Mouse (Mus musculus) urinary bladder, postnatal 4 days (tissue): ENCODE data around the gene Pcsk4.

ENCODE experiments used
- DNase-seq, 2 experiments: peaks; one replicate each; pipeline ENCODE4 v3.0.0; 2021 to 2022; ENCODE audit warnings: low spot score in 2 of 2

Pcsk4 gene

GRCm38 (mm10) chr10:80329273-80330081 lies at the start of gene Pcsk4, which contains the start of gene Reep6:
Pcsk4 (minus strand) TSS chr10:80329498.
Reep6 (plus strand) TSS chr10:80329953.
- peak; percentile 97 to 98 for DNase-seq

DNA sequence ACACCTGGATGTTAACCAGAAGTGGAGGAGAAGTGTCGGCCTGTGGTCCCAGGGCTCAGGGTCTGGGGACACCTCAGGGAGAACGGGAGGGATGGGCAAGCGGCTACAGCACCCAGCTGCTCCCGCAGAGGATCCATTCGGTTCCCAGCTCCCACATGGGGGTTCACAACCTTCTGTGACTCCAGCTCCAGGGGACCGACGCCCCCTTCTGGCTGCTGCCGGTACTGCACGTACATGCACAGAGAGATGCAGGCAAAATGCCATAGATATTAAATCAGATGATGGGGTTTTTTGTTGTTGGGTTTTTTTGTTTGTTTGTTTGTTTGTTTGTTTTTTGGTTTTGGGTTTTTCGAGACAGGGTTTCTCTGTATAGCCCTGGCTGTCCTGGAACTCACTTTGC lies 48.4 kb upstream of the Pcsk4 start:
- no peak for DNase-seq

DNA sequence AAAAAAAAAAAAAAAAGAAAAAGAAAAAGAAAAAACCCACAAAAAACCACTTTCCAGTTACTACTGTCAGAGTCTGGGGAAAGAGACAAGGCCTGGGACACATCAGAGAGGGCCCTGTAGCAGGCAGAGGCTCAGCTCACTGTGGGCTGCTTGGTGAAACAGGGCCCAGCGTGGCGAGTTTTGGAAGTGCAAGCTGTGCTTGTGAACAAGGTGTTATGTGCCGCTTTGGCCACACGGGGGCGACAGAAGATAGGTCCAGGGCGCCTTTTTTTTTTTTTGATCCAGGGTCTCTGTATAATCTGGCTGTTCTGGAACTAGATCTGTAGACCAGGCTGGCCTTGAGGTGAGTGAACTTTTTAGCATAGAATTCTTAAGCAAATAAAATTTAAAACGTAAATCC lies 46.9 kb upstream of the Pcsk4 start:
- DNase-seq = peak; percentile 84 to 96

DNA sequence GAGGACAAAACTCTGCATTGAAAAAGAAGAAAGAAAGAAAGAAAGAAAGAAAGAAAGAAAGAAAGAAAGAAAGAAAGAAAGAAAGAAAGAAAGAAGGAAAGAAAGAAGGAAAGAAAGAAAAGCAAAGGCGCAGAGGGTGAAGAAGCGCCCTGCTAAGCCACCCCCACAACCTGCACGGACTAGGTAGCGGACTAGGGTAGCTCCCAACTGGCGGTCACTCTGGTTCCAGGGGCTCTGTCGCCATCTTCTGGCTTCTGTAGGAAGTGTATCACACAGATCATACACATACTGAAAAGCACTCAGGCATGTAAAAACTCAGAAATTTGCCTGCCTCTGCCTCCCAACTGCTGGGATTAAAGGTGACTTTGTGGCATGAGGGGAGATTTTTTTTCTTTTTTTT lies 44.8 kb upstream of the Pcsk4 start:
- DNase-seq = peak in 1 of 2 experiments; percentile 83

DNA sequence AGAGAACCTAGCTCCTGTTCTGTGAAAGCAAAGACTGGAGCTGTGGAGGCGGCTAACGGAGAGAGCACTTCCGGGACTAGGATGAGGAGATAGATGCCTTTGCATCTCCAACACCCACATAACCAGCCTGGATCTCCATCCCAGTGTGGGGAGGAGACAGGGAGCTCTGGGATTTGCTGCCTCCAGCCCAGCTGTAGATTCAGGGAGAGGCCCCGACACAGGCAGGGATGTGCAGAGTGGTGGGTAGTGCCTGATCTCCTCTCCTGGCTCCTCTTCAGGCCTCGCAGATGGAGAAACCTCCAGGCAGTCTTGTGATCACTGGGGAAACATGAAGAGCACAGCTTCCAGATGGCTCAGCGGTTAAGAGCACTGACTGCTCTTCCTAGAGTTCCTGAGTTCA lies 43.4 kb upstream of the Pcsk4 start:
- DNase-seq = no peak

- no peak for DNase-seq
These were observed 42.7 kb upstream of the Pcsk4 start for GRCm38 (mm10) chr10:80371983-80372382.

GRCm38 (mm10) chr10:80371411-80371966 lies 42.2 kb upstream of the Pcsk4 start:
- no peak for DNase-seq

GRCm38 (mm10) chr10:80369995-80370747 lies 40.9 kb upstream of the Pcsk4 start:
- DNase-seq = no peak

GRCm38 (mm10) chr10:80368392-80368791 lies 39.1 kb upstream of the Pcsk4 start:
- DNase-seq = no peak

GRCm38 (mm10) chr10:80367954-80368353 lies 38.7 kb upstream of the Pcsk4 start:
- no peak for DNase-seq

- DNase-seq = no peak
These were observed 36.4 kb upstream of the Pcsk4 start for GRCm38 (mm10) chr10:80365736-80366135.

GRCm38 (mm10) chr10:80363734-80364133 lies 34.4 kb upstream of the Pcsk4 start:
- DNase-seq = no peak

DNA sequence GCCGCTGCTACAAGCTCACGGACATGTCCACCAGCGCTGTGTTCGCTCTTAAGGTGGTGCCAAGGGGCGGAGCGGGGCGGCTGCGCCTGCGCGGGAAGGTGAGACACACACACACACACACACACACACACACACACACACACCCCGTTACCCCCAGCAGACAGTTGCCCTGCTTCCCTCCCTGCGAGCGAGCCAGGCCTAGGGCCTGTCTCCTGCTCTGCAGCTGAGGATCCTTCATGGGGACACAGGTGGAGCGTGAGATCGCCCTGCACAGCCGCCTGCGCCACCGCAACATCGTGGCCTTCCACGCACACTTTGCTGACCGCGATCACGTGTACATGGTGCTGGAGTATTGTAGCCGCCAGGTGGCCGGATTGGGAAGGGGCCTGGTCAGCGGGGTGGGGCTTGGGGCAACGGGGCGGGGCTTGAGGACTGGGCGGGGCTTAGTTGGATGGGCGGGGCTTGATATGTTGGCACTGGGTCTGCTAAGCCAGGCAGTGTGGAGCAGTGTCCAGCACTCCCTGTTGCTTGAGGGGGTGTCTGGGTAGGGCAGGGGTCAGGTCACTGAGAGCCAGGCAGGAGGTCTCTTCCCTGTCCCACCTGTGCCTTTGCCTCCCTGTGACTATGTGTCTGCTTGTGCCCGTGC lies 28.8 kb upstream of the Pcsk4 start:
- no peak for DNase-seq

DNA sequence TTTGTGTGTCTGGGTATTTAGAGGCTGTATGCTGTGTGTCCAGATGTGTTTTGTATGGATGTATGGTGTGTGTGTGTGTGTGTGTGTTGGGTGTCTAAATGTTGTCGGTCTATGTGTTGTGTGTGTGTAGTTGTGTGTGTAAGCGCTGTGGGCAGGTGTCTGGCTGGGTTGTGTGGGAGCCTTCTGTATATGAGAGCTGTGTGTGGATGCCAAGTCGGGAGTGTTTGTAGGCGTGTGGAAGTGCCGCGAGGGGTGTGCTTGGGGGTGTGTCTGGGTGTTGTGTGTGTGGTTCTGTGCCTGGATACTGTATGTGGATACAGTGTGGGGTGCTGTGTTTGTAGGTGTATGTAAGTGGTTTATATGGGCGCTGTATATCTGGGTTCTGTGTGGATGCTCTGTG lies 28.0 kb upstream of the Pcsk4 start:
- DNase-seq = no peak

GRCm38 (mm10) chr10:80356737-80357136 lies 27.4 kb upstream of the Pcsk4 start:
- no peak for DNase-seq

GRCm38 (mm10) chr10:80356001-80356682 lies 26.8 kb upstream of the Pcsk4 start, which contains the start of gene Plk5:
Plk5 (plus strand) TSS chr10:80356459.
- no peak for DNase-seq

DNA sequence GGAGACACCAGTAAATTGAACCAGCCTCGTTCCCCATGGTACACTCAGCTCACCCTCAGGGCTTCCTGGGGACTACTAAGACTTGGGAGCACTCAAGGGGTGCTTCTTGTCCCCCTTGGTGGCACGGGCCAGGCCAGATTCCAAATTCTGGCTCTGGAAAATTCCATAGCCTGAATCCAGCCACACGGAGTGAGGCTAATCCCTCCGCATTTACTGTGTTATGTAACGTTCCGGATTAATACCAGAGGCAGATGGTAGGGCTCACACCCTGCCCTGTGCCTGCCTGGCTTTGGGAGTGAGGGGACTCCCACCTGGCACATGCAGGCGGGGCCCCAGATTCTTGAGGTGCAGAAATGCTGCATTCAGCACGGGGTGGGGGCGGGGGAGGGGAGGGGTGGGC lies 26.1 kb upstream of the Pcsk4 start:
- DNase-seq = no peak

- no peak for DNase-seq
These were observed 23.4 kb upstream of the Pcsk4 start for GRCm38 (mm10) chr10:80352727-80353126.

DNA sequence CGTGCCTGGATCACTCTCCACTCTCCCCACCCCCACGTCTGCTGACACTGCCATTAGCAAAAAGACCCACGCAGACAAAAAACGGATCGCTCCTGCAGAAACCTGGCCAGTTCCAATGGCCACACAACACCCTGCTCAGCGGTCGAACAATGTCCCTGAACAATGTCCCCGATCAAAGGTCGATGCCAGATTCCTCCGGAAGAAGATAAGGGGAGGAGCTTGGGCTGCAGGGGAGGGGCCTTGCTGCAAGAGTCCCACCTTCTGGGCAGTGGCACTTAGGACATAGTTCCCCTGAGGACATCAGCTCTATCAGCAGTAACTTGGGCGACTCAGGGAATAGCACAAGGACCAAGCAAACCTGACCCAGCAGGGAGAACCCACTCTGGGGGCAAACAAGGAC lies 22.6 kb upstream of the Pcsk4 start:
- no peak for DNase-seq

DNA sequence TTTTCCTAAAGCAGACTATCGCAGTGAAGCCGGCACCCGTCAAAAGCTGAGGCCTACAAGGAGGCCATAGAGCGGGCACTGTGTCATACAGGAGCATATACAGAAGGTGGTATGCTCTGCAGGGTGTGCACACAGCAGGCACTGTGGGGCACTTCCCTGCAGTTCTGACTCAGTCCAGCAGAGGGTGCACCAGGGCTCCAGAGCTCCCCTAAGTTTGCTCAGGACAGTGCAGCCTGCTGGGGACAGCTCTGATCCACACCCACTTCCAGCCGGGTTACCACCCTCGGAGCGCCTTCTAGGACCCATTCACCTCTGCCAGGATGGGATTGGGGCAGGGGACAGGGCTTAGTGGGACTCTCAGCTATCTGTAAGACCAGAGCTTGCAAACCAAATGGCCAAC lies 21.0 kb upstream of the Pcsk4 start:
- peak; percentile 77 to 90 for DNase-seq

DNA sequence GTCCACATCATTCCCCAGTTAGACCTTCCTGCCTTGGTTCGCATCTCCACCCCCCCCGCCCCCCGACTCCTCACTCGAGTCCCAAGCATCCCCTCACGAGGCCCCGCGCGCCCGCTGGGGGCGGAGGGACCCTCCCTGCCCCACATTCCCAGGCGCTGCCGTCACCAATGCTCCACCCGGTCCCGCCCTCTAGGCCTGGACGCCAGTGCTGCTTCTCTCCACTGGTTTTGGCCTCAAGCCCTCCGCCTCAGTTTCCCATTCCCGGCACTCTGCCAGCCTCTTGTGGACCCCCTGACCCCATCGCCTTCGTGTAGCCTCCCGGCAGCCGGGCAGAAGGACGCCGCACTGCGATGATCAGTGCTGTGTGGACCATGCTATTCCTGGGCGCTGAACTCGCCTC lies 19.7 kb upstream of the Pcsk4 start:
- DNase-seq = peak in 1 of 2 experiments; percentile 65
